In genomic region chr4:135079859-135080640, GRCm38 (mm10) we compare ENCODE assay signal across 10 mouse cellular contexts. TPM values are rescaled to one million over a fixed set of nuclear protein-coding genes. Genes with fewer than 3 reads are reported as not detected.
A peak's percentile ranks its signal among the peaks of the same experiment; 100 is the strongest.
DNase-seq lines count a peak whose midpoint lies in the region; ATAC-seq lines count a peak whose summit lies in the region.
"Had no signal": no experiment of that assay in that cellular context is flagged by ENCODE, and none has a peak within 500 bp of the region (broad histone marks: within the 10 kb centered on the region; RNA-seq: fewer than 3 reads in every experiment).

No protein-coding gene starts in this region.

- no peaks in the 10 kb centered on the region for H3K36me3 ChIP-seq in heart, embryonic 10.5 days
- no peaks in the 10 kb centered on the region for H3K36me3 ChIP-seq in heart, embryonic 11.5 days (ENCODE audit: control insufficient read depth, insufficient read depth, low read length)
- H3K36me3 ChIP-seq in embryonic facial prominence, embryonic 10.5 days (replicated peaks) = no peaks in the 10 kb centered on the region
- H3K36me3 ChIP-seq: liver, embryonic 13.5 days had no signal

- no peaks in the 10 kb centered on the region for H3K9me3 ChIP-seq in heart, embryonic 10.5 days
- no peaks in the 10 kb centered on the region for H3K9me3 ChIP-seq in heart, embryonic 11.5 days (replicated peaks; ENCODE audit: control insufficient read depth, low read length)
- no peaks in the 10 kb centered on the region for H3K9me3 ChIP-seq in embryonic facial prominence, embryonic 10.5 days
- H3K9me3 ChIP-seq: liver, embryonic 13.5 days had no signal

- H3K4me2 ChIP-seq in heart, embryonic 11.5 days = no peak overlapping the region; the same call in 1 of the 2 replicates
- H3K4me2 ChIP-seq: liver, embryonic 13.5 days had no signal

- no peak overlapping the region for H3K27ac ChIP-seq in heart, embryonic 10.5 days
- no peak overlapping the region for H3K27ac ChIP-seq in heart, embryonic 11.5 days (ENCODE audit: low read depth, low read length)
- H3K27ac ChIP-seq in embryonic facial prominence, embryonic 10.5 days (replicated peaks) = peak overlapping the region; percentile 51; the same call in 1 of the 2 replicates
- H3K27ac ChIP-seq: liver, embryonic 13.5 days had no signal

- peaks cover 36% of the 10 kb centered on the region for H3K4me1 ChIP-seq in heart, embryonic 10.5 days
- H3K4me1 ChIP-seq in heart, embryonic 11.5 days (ENCODE audit: control insufficient read depth, insufficient read depth, low read length) = peaks cover 9% of the 10 kb centered on the region
- H3K4me1 ChIP-seq in embryonic facial prominence, embryonic 10.5 days = peaks cover 47% of the 10 kb centered on the region

- no peak overlapping the region for H3K9ac ChIP-seq in heart, embryonic 11.5 days (ENCODE audit: low read depth, low read length)
- H3K9ac ChIP-seq: liver, embryonic 13.5 days had no signal

- intact Hi-C loops in left cerebral cortex, postnatal 4 days (cut with DNase I) = no loop called here

- DNase-seq in heart, embryonic 10.5 days (ENCODE audit: low spot score) = no peak
- peak; percentile 92 for DNase-seq in 416B (ENCODE audit: low read depth)
- DNase-seq in embryonic facial prominence, embryonic 10.5 days (ENCODE audit: low spot score) = peak; percentile 29
- no peak for DNase-seq in frontal cortex, postnatal 10 days (ENCODE audit: low spot score in 2 of 2)
- DNase-seq in testis, postnatal 14 days (ENCODE audit: low spot score) = no peak
- DNase-seq in left cerebral cortex, postnatal 4 days = no peak
- DNase-seq: cerebellum, adult 11-12 months; liver, embryonic 13.5 days had no signal

- ATAC-seq in heart, embryonic 11.5 days (replicated peaks; ENCODE audit: insufficient number of reproducible peaks, low FRiP score, low TSS enrichment) = no peak
- peak; percentile 62 for ATAC-seq in monocyte, adult 5-6 weeks (replicated peaks; ENCODE audit: insufficient number of reproducible peaks, low FRiP score, low TSS enrichment, poor library complexity, severe bottlenecking)

- WGBS in heart, embryonic 10.5 days = 66% methylated on average over 22 of the region's 23 CpGs
- WGBS in heart, embryonic 11.5 days (ENCODE audit: insufficient replicate concordance) = 54% methylated on average over 23 of the region's 23 CpGs
- WGBS in embryonic facial prominence, embryonic 10.5 days = 44% methylated on average over 23 of the region's 23 CpGs

- peak overlapping the region; percentile 9; the same call in 1 of the 2 replicates for H3K4me3 ChIP-seq in heart, embryonic 10.5 days
- no peak overlapping the region for H3K4me3 ChIP-seq in heart, embryonic 11.5 days (ENCODE audit: low read depth, low read length)
- H3K4me3 ChIP-seq in embryonic facial prominence, embryonic 10.5 days = no peak overlapping the region
- H3K4me3 ChIP-seq: liver, embryonic 13.5 days had no signal

- peaks cover 77% of the 10 kb centered on the region for H3K27me3 ChIP-seq in heart, embryonic 10.5 days (ENCODE audit: insufficient read depth, poor library complexity, severe bottlenecking)
- peaks cover 24% of the 10 kb centered on the region for H3K27me3 ChIP-seq in heart, embryonic 11.5 days (ENCODE audit: control insufficient read depth, insufficient read depth, low read length)
- H3K27me3 ChIP-seq in embryonic facial prominence, embryonic 10.5 days (replicated peaks; ENCODE audit: low read depth, poor library complexity, severe bottlenecking) = peaks cover 24% of the 10 kb centered on the region
- H3K27me3 ChIP-seq: liver, embryonic 13.5 days had no signal

RNA-seq across cellular contexts. Expression of gene Runx3, which starts 40.4 kb away (rescaled TPM):
- polyA plus RNA-seq in heart, embryonic 10.5 days (2016; fragmentation: Nextera tagmentation; extraction: Ambion mirVana) = 0.05 TPM in 1 of 2 replicates, not detected in the other
- 0.06 TPM in 1 of 2 replicates, not detected in the other for polyA plus RNA-seq in heart, embryonic 11.5 days (2014; fragmentation: Nextera tagmentation; extraction: Ambion mirVana)
- polyA plus RNA-seq in embryonic facial prominence, embryonic 10.5 days (2016; fragmentation: Nextera tagmentation; extraction: Ambion mirVana) = 0.04 TPM in 2 replicates
- total RNA-seq in monocyte, adult 5-6 weeks (2017) = 9.8 to 41.3 TPM (median 12.1 TPM) in 3 replicates
- total RNA-seq in left cerebral cortex, postnatal 4 days (2021) = under 1 TPM in 1 of 2 experiments, not detected in 1; 0.08 TPM

Comparison
In these comparisons a context has a peak if more than half of its experiments do, and no peak if none do; other contexts are left out.
1. DNase-seq: peak in 416B (single experiment) and embryonic facial prominence, embryonic 10.5 days (single experiment); none in heart, embryonic 10.5 days (single experiment), frontal cortex, postnatal 10 days (0 of 2), testis, postnatal 14 days (single experiment) and left cerebral cortex, postnatal 4 days (single experiment).